In the genomic region with DNA sequence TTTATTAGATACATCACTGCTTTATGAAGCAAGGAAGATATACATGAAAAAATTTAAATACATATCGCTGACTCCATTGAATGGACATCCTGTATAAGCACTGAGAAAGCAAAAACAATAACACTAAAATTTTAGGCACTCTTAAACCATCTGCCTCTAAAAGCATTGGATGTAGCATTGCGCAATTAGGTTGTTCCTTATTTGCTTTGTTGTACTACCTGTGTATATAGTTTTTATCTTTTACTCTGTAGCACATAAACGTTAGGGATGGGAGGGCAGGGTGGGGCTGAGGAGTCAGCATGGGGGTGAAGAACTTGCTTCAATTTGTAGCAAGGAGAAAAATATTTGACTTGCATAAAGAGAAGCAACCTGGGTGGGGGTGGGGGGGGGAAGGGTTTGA, we compare ENCODE assay signal across 16 mouse cellular contexts. TPM values are rescaled to one million over a fixed set of nuclear protein-coding genes. Genes with fewer than 3 reads are reported as not detected.
A peak's percentile ranks its signal among the peaks of the same experiment; 100 is the strongest.
DNase-seq lines count a peak whose midpoint lies in the region; ATAC-seq and TF ChIP-seq lines count a peak whose summit lies in the region.
"Had no signal": no experiment of that assay in that cellular context is flagged by ENCODE, and none has a peak within 500 bp of the region (broad histone marks: within the 10 kb centered on the region; RNA-seq: fewer than 3 reads in every experiment).

No protein-coding gene starts in this region.

- no peak for DNase-seq in heart, postnatal 36 days
- DNase-seq in midbrain, embryonic 10.5 days (ENCODE audit: low spot score), result no peak
- DNase-seq in midbrain, embryonic 11.5 days (ENCODE audit: low spot score, missing footprints), result no peak
- DNase-seq in adrenal gland, postnatal 4 days (ENCODE audit: low spot score in 2 of 2), result no peak
- DNase-seq in layer of hippocampus, adult 11-12 months (ENCODE audit: low spot score), result no peak
- DNase-seq: adrenal gland, adult 8-10 months; cerebellum, adult 8-10 months; embryo, embryonic 11 days; heart, postnatal 4 days; kidney, adult 2 months; right cerebral cortex, postnatal 4 days had no signal

- H3K36me3 ChIP-seq in heart, embryonic 13.5 days, result peaks cover 22% of the 10 kb centered on the region
- H3K36me3 ChIP-seq in midbrain, embryonic 10.5 days, result peaks cover 30% of the 10 kb centered on the region
- H3K36me3 ChIP-seq in midbrain, embryonic 11.5 days (ENCODE audit: control insufficient read depth, insufficient read depth, low read length), result no peaks in the 10 kb centered on the region
- H3K36me3 ChIP-seq in forebrain, embryonic 16.5 days (ENCODE audit: control insufficient read depth, insufficient read depth), result no peaks in the 10 kb centered on the region
- peaks cover 11% of the 10 kb centered on the region for H3K36me3 ChIP-seq in myocyte (ENCODE audit: control insufficient read depth, insufficient read depth)
- H3K36me3 ChIP-seq: limb, embryonic 15.5 days had no signal

- intact Hi-C loops in heart, postnatal 36 days (cut with DNase I), result loop anchor here (10.0 kb wide), 2 partner anchors 719 to 1901 kb away; a partner anchor contains a TSS

- no peak overlapping the region for H3K27ac ChIP-seq in heart, embryonic 13.5 days (replicated peaks)
- H3K27ac ChIP-seq in midbrain, embryonic 10.5 days (replicated peaks), result no peak overlapping the region
- H3K27ac ChIP-seq in midbrain, embryonic 11.5 days (ENCODE audit: low read depth, low read length), result no peak overlapping the region
- H3K27ac ChIP-seq in forebrain, embryonic 16.5 days (ENCODE audit: low read length), result no peak overlapping the region
- H3K27ac ChIP-seq: limb, embryonic 15.5 days had no signal

- ATAC-seq in heart, embryonic 13.5 days (ENCODE audit: extremely low read depth, insufficient number of reproducible peaks, low FRiP score, low TSS enrichment), result no peak
- no peak for ATAC-seq in midbrain, embryonic 11.5 days (ENCODE audit: low FRiP score)
- ATAC-seq in forebrain, embryonic 16.5 days, result no peak

- peaks cover 46% of the 10 kb centered on the region for H3K4me1 ChIP-seq in heart, embryonic 13.5 days
- H3K4me1 ChIP-seq in midbrain, embryonic 10.5 days, result peaks cover 74% of the 10 kb centered on the region
- H3K4me1 ChIP-seq in midbrain, embryonic 11.5 days (ENCODE audit: control insufficient read depth, insufficient read depth, low read length), result peaks cover 38% of the 10 kb centered on the region
- H3K4me1 ChIP-seq in forebrain, embryonic 16.5 days (replicated peaks; ENCODE audit: control insufficient read depth, insufficient read depth, low read length), result peaks cover 38% of the 10 kb centered on the region

- 70% methylated on average over 3 of the region's 3 CpGs for WGBS in heart, embryonic 13.5 days
- WGBS in midbrain, embryonic 10.5 days, result 85% methylated on average over 3 of the region's 3 CpGs
- 77% methylated on average over 3 of the region's 3 CpGs for WGBS in midbrain, embryonic 11.5 days
- WGBS in forebrain, embryonic 16.5 days, result 55% methylated on average over 3 of the region's 3 CpGs

- H3K4me3 ChIP-seq in heart, embryonic 13.5 days, result peak overlapping the region; percentile 97
- peak overlapping the region; percentile 81; the same call in 1 of the 2 replicates for H3K4me3 ChIP-seq in midbrain, embryonic 10.5 days
- no peak overlapping the region for H3K4me3 ChIP-seq in midbrain, embryonic 11.5 days (ENCODE audit: low read depth, low read length)
- peak overlapping the region; percentile 32 for H3K4me3 ChIP-seq in forebrain, embryonic 16.5 days (replicated peaks; ENCODE audit: low read length)
- H3K4me3 ChIP-seq in myocyte, result peak overlapping the region; percentile 100

- H3K4me2 ChIP-seq in heart, embryonic 13.5 days, result peak overlapping the region; percentile 95
- H3K4me2 ChIP-seq in midbrain, embryonic 11.5 days, result no peak overlapping the region
- H3K4me2 ChIP-seq in forebrain, embryonic 16.5 days (ENCODE audit: low read length), result peak overlapping the region; percentile 45
- H3K4me2 ChIP-seq in myocyte (ENCODE audit: low read depth), result peak overlapping the region; percentile 98
- H3K4me2 ChIP-seq: limb, embryonic 15.5 days had no signal

- no peaks in the 10 kb centered on the region for H3K27me3 ChIP-seq in heart, embryonic 13.5 days (replicated peaks)
- H3K27me3 ChIP-seq in midbrain, embryonic 10.5 days (ENCODE audit: low read depth, poor library complexity, severe bottlenecking), result no peaks in the 10 kb centered on the region
- no peaks in the 10 kb centered on the region for H3K27me3 ChIP-seq in midbrain, embryonic 11.5 days (ENCODE audit: control insufficient read depth, insufficient read depth, low read length)
- H3K27me3 ChIP-seq in forebrain, embryonic 16.5 days (replicated peaks; ENCODE audit: control insufficient read depth, insufficient read depth, low read length), result no peaks in the 10 kb centered on the region
- H3K27me3 ChIP-seq in myocyte (ENCODE audit: control insufficient read depth, insufficient read depth, insufficient read length), result no peaks in the 10 kb centered on the region
- H3K27me3 ChIP-seq: CH12.LX; limb, embryonic 15.5 days had no signal

- H3ac ChIP-seq in myocyte (ENCODE audit: control insufficient read depth, insufficient read length), result no peak overlapping the region

- peaks cover 62% of the 10 kb centered on the region for H3K79me2 ChIP-seq in myocyte (ENCODE audit: control insufficient read depth, insufficient read depth)

- H3K9ac ChIP-seq in heart, embryonic 13.5 days, result peak overlapping the region; percentile 40; the same call in 1 of the 2 replicates
- H3K9ac ChIP-seq in midbrain, embryonic 11.5 days (ENCODE audit: low read length), result no peak overlapping the region
- H3K9ac ChIP-seq in forebrain, embryonic 16.5 days (replicated peaks; ENCODE audit: low read depth, low read length), result 0 out of 2 replicates have a peak overlapping the region, but pooled peaks have one; percentile 13
- H3K9ac ChIP-seq: limb, embryonic 15.5 days had no signal

- H3K9me3 ChIP-seq in heart, embryonic 13.5 days, result no peaks in the 10 kb centered on the region
- no peaks in the 10 kb centered on the region for H3K9me3 ChIP-seq in midbrain, embryonic 10.5 days (replicated peaks)
- no peaks in the 10 kb centered on the region for H3K9me3 ChIP-seq in midbrain, embryonic 11.5 days (ENCODE audit: control insufficient read depth, low read length)
- no peaks in the 10 kb centered on the region for H3K9me3 ChIP-seq in forebrain, embryonic 16.5 days (ENCODE audit: control insufficient read depth, low read length)
- H3K9me3 ChIP-seq: limb, embryonic 15.5 days had no signal

- TF ChIP-seq POLR2A in myocyte (IDR thresholded peaks at IDR 0.05; ENCODE audit: insufficient read length, low read depth), result no peak

TF ChIP-seq in myocyte, 11 proteins besides CTCF, POLR2A, EP300 and RAD21:
- TF ChIP-seq MYOG (IDR thresholded peaks at IDR 0.05; ENCODE audit: control insufficient read depth in 1 of 3, insufficient read depth in 1 of 3, insufficient read length in 2 of 3, low read depth in 2 of 3) (no peak), CEBPB (IDR thresholded peaks at IDR 0.05; ENCODE audit: insufficient read depth, poor library complexity, severe bottlenecking) (peak; percentile 91)

RNA-seq across cellular contexts. Expression of a gene that starts 4.1 kb away (rescaled TPM):
- polyA plus RNA-seq in heart, embryonic 13.5 days (2015; fragmentation: Nextera tagmentation; extraction: Ambion mirVana), result 14.4 and 17.4 TPM in 2 replicates
- total RNA-seq in heart, postnatal 36 days (2021), result 10 to 100 TPM; 50.9 to 53.6 TPM
- 15.5 and 20.9 TPM in 2 replicates for polyA plus RNA-seq in midbrain, embryonic 10.5 days (2016; fragmentation: Nextera tagmentation; extraction: Ambion mirVana)
- 27.8 and 28.0 TPM in 2 replicates for polyA plus RNA-seq in midbrain, embryonic 11.5 days (2014; fragmentation: Nextera tagmentation; extraction: Ambion mirVana)
- 39.4 and 50.8 TPM in 2 replicates for polyA plus RNA-seq in forebrain, embryonic 16.5 days (2015; fragmentation: Nextera tagmentation; extraction: Ambion mirVana)
- 27.7 TPM for polyA plus RNA-seq in myocyte (2012; fragmentation: generic; extraction: Trizol)
- 10 to 100 TPM; 53.4 to 53.8 TPM for total RNA-seq in adrenal gland, postnatal 4 days (2021)

RNA-seq across cellular contexts. Expression of a gene that starts 25.9 kb away (rescaled TPM):
- polyA plus RNA-seq in heart, embryonic 13.5 days (2015; fragmentation: Nextera tagmentation; extraction: Ambion mirVana), result 8.5 and 8.6 TPM in 2 replicates
- total RNA-seq in heart, postnatal 36 days (2021), result 1 to 10 TPM; 4.4 to 5.2 TPM
- 32.3 and 37.7 TPM in 2 replicates for polyA plus RNA-seq in midbrain, embryonic 10.5 days (2016; fragmentation: Nextera tagmentation; extraction: Ambion mirVana)
- 35.3 and 36.9 TPM in 2 replicates for polyA plus RNA-seq in midbrain, embryonic 11.5 days (2014; fragmentation: Nextera tagmentation; extraction: Ambion mirVana)
- polyA plus RNA-seq in forebrain, embryonic 16.5 days (2015; fragmentation: Nextera tagmentation; extraction: Ambion mirVana), result 44.4 and 48.9 TPM in 2 replicates
- polyA plus RNA-seq in myocyte (2012; fragmentation: generic; extraction: Trizol), result 2.2 TPM
- total RNA-seq in adrenal gland, postnatal 4 days (2021), result 10 to 100 TPM; 13.6 to 16.4 TPM

RNA-seq across cellular contexts. Expression of a gene that starts 57.3 kb away (rescaled TPM):
- 6.8 and 7.8 TPM in 2 replicates for polyA plus RNA-seq in heart, embryonic 13.5 days (2015; fragmentation: Nextera tagmentation; extraction: Ambion mirVana)
- 10 to 100 TPM in 1 of 2 experiments, 1 to 10 TPM in 1; 5.1 to 15.6 TPM for total RNA-seq in heart, postnatal 36 days (2021)
- 2.5 and 2.8 TPM in 2 replicates for polyA plus RNA-seq in midbrain, embryonic 10.5 days (2016; fragmentation: Nextera tagmentation; extraction: Ambion mirVana)
- 2.8 and 3.2 TPM in 2 replicates for polyA plus RNA-seq in midbrain, embryonic 11.5 days (2014; fragmentation: Nextera tagmentation; extraction: Ambion mirVana)
- polyA plus RNA-seq in forebrain, embryonic 16.5 days (2015; fragmentation: Nextera tagmentation; extraction: Ambion mirVana), result 4.2 and 4.8 TPM in 2 replicates
- polyA plus RNA-seq in myocyte (2012; fragmentation: generic; extraction: Trizol), result 0.12 TPM
- 1 to 10 TPM; 6.5 to 8.2 TPM for total RNA-seq in adrenal gland, postnatal 4 days (2021)
